Comparison of ENCODE assay signal across 9 mouse cellular contexts in the genomic region with DNA sequence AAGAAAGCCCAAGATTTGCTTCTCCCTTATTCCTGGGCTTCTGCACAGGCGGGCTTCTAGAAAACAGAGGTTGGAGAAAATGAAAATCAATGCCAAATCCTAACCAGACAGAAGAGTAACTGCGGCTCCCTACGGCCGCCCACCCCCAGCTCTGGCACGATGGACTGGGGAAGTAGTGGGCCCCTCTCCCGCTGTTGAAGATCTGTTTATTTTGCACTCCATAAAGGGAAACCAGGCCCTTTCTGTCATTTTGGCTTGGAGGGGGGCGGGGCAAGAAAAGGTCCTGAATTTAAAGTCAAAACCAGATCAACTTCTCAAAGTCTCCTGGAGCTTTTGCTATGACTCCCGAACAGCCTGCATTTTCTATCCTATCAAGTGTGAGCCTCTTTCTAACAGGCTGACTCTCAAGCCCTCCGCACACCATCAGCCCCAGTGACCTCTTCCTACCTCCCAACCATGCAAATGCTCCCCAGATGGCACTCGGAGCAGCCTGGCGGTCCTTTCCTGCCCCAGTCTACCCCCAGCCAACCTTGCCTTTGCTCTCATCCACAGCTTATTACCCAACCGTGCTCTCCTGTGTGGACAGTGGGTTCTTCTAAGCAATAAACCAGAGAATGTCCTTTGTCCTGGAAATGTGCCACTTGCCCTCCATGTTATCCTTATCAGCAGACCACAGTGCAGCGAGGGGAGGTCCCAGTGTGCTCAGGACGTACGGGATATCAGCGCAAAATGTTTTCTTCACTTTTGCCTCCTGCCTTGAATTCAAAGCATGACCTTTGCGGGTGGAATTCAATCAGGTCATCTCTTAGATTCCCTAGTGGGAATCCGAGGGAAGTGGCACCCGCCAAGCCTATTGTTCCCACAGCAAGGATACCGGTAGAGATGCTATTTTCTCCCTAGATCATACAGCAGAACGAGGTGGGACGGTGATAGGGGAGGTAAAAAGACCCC. TPM values are rescaled to one million over a fixed set of nuclear protein-coding genes. Genes with fewer than 3 reads are reported as not detected.
DNase-seq lines count a peak whose midpoint lies in the region; ATAC-seq lines count a peak whose summit lies in the region.
"Had no signal": no experiment of that assay in that cellular context is flagged by ENCODE, and none has a peak within 500 bp of the region (broad histone marks: within the 10 kb centered on the region; RNA-seq: fewer than 3 reads in every experiment).

No protein-coding gene starts in this region.

- peaks cover 16% of the 10 kb centered on the region for H3K4me1 ChIP-seq in intestine, embryonic 15.5 days (replicated peaks)
- H3K4me1 ChIP-seq in liver, embryonic 16.5 days (ENCODE audit: control insufficient read depth, low read depth, low read length), result peaks cover 29% of the 10 kb centered on the region
- H3K4me1 ChIP-seq in midbrain, embryonic 16.5 days (ENCODE audit: control insufficient read depth, insufficient read depth, low read length), result no peaks in the 10 kb centered on the region

- H3K9ac ChIP-seq in intestine, embryonic 15.5 days, result no peak overlapping the region
- H3K9ac ChIP-seq in liver, embryonic 16.5 days (ENCODE audit: low read depth, low read length), result no peak overlapping the region
- no peak overlapping the region for H3K9ac ChIP-seq in midbrain, embryonic 16.5 days (ENCODE audit: low read depth, low read length)

- peak; percentile 39 for DNase-seq in kidney, adult 11 months
- DNase-seq in kidney, adult 18-20 months, result no peak
- DNase-seq in frontal cortex, postnatal 14 days (ENCODE audit: low spot score in 2 of 2), result no peak
- DNase-seq in left cerebral cortex, postnatal 4 days, result no peak
- DNase-seq: cerebellum, adult 9-11 months had no signal

- intact Hi-C loops in left cerebral cortex, postnatal 4 days (cut with DNase I), result no loop called here

- H3K36me3 ChIP-seq in intestine, embryonic 15.5 days, result no peaks in the 10 kb centered on the region
- H3K36me3 ChIP-seq in liver, embryonic 16.5 days (ENCODE audit: control insufficient read depth, insufficient read depth), result no peaks in the 10 kb centered on the region
- H3K36me3 ChIP-seq in midbrain, embryonic 16.5 days (ENCODE audit: control insufficient read depth, insufficient read depth, low read length), result no peaks in the 10 kb centered on the region

- H3K27ac ChIP-seq in intestine, embryonic 15.5 days, result peak overlapping the region; percentile 72
- H3K27ac ChIP-seq in liver, embryonic 16.5 days (ENCODE audit: low read length), result peak overlapping the region; percentile 42; the same call in 1 of the 2 replicates
- no peak overlapping the region for H3K27ac ChIP-seq in midbrain, embryonic 16.5 days (ENCODE audit: low read length)

- no peaks in the 10 kb centered on the region for H3K27me3 ChIP-seq in intestine, embryonic 15.5 days (replicated peaks)
- H3K27me3 ChIP-seq in liver, embryonic 16.5 days (ENCODE audit: control insufficient read depth, insufficient read depth, low read depth, low read length), result no peaks in the 10 kb centered on the region
- no peaks in the 10 kb centered on the region for H3K27me3 ChIP-seq in midbrain, embryonic 16.5 days (ENCODE audit: control insufficient read depth, insufficient read depth, low read depth, low read length)

- peak; percentile 14 for ATAC-seq in common myeloid progenitor, adult 5-6 weeks (replicated peaks; ENCODE audit: low read depth, poor library complexity, severe bottlenecking)
- ATAC-seq in intestine, embryonic 15.5 days, result 0 out of 2 replicates have a peak, but pooled peaks have one; percentile 53
- ATAC-seq in liver, embryonic 16.5 days (ENCODE audit: low read depth), result 0 out of 2 replicates have a peak, but pooled peaks have one; percentile 25
- no peak for ATAC-seq in midbrain, embryonic 16.5 days

- no peak overlapping the region for H3K4me3 ChIP-seq in intestine, embryonic 15.5 days (replicated peaks)
- no peak overlapping the region for H3K4me3 ChIP-seq in liver, embryonic 16.5 days (ENCODE audit: low read depth, low read length)
- no peak overlapping the region for H3K4me3 ChIP-seq in midbrain, embryonic 16.5 days (ENCODE audit: low read depth, low read length)

- H3K4me2 ChIP-seq in intestine, embryonic 15.5 days (replicated peaks), result peak overlapping the region; percentile 39
- H3K4me2 ChIP-seq in liver, embryonic 16.5 days (ENCODE audit: low read depth, low read length), result peak overlapping the region; percentile 27; the same call in 1 of the 2 replicates
- H3K4me2 ChIP-seq in midbrain, embryonic 16.5 days (ENCODE audit: low read length), result no peak overlapping the region

- H3K9me3 ChIP-seq in intestine, embryonic 15.5 days, result no peaks in the 10 kb centered on the region
- no peaks in the 10 kb centered on the region for H3K9me3 ChIP-seq in liver, embryonic 16.5 days (replicated peaks; ENCODE audit: control insufficient read depth, low read length)
- H3K9me3 ChIP-seq in midbrain, embryonic 16.5 days (replicated peaks; ENCODE audit: control insufficient read depth, low read length, poor library complexity, severe bottlenecking), result no peaks in the 10 kb centered on the region

- whole genome bisulfite sequencing in intestine, embryonic 15.5 days, result 45% methylated on average over 22 of the region's 22 CpGs
- 23% methylated on average over 22 of the region's 22 CpGs for WGBS in liver, embryonic 16.5 days (ENCODE audit: insufficient replicate concordance)
- WGBS in midbrain, embryonic 16.5 days, result 71% methylated on average over 22 of the region's 22 CpGs

RNA-seq across cellular contexts. Expression of gene Fli1, which starts 23.3 kb away (rescaled TPM):
- total RNA-seq in common myeloid progenitor, adult 5-6 weeks (2017), result 88.2 and 91.2 TPM in 2 replicates
- polyA plus RNA-seq in intestine, embryonic 15.5 days (2015; fragmentation: Nextera tagmentation; extraction: Ambion mirVana), result 12.6 and 14.4 TPM in 2 replicates
- 6.9 and 8.2 TPM in 2 replicates for polyA plus RNA-seq in liver, embryonic 16.5 days (2015; fragmentation: Nextera tagmentation; extraction: Ambion mirVana)
- polyA plus RNA-seq in midbrain, embryonic 16.5 days (2015; fragmentation: Nextera tagmentation; extraction: Ambion mirVana), result 6.0 and 7.2 TPM in 2 replicates
- total RNA-seq in left cerebral cortex, postnatal 4 days (2021), result 1 to 10 TPM; 8.5 to 10.0 TPM
